Mouse (Mus musculus) neural tube, embryonic 14.5 days (tissue): ENCODE results near the gene Slc34a3. TPM values are rescaled to one million over a fixed set of nuclear protein-coding genes. Genes with fewer than 3 reads are reported as not detected.

Experiments
- ATAC-seq: fragments of 200-750 bp; cut with Nextera tagmentation; 2 replicates; pipeline ENCODE4 v1.8.0; 2017; ENCODE audit warnings: low read depth, mild to moderate bottlenecking, moderate TSS enrichment, moderate library complexity
- H3K27ac ChIP-seq: fragments of 300-500 bp; sonication (generic); 2 replicates; pipeline ENCODE4 v1.5.1; 2014; ENCODE audit warnings: low read depth, mild to moderate bottlenecking, control low read depth, low read length, moderate library complexity, mixed read lengths
- H3K27me3 ChIP-seq: fragments of 300-500 bp; sonication (generic); 2 replicates; pipeline ENCODE4 v1.6.1; 2014; ENCODE audit warnings: low read length; ENCODE audit not compliant: control insufficient read depth, insufficient read depth
- H3K36me3 ChIP-seq: fragments of 300-500 bp; sonication (generic); 2 replicates; pipeline ENCODE4 v1.6.1; 2014; ENCODE audit warnings: low read length, mixed read lengths; ENCODE audit not compliant: control insufficient read depth, insufficient read depth
- H3K4me1 ChIP-seq: fragments of 300-500 bp; sonication (generic); 2 replicates; pipeline ENCODE4 v1.6.1; 2014; ENCODE audit warnings: low read length; ENCODE audit not compliant: control insufficient read depth, insufficient read depth
- H3K4me2 ChIP-seq: fragments of 300-500 bp; sonication (generic); 2 replicates; pipeline ENCODE4 v1.6.1; 2014; ENCODE audit warnings: mild to moderate bottlenecking, low read depth, low read length, control low read depth
- H3K4me3 ChIP-seq: fragments of 300-500 bp; sonication (generic); 2 replicates; pipeline ENCODE4 v1.5.1; 2014; ENCODE audit warnings: low read depth, low read length, control low read depth, mixed read lengths
- H3K9ac ChIP-seq: fragments of 300-500 bp; sonication (generic); replicated peaks from 2 replicates; pipeline ENCODE4 v1.6.1; 2014; ENCODE audit warnings: low read depth, mild to moderate bottlenecking, control low read depth, low read length, mixed read lengths
- H3K9me3 ChIP-seq: fragments of 300-500 bp; sonication (generic); 2 replicates; pipeline ENCODE4 v1.6.1; 2016; ENCODE audit warnings: low read length; ENCODE audit not compliant: control insufficient read depth
- WGBS: fragments of 180-500 bp; shearing (Covaris S2); extraction: QIAGEN DNeasy Blood & Tissue Kit; methylation state at CpG from one replicate; pipeline ENCODE4 v1.1.7; 2014; 5-methylcytosine and 5-hydroxymethylcytosine counted together
- polyA plus RNA-seq: library from polyadenylated mRNA; unstranded; fragments of >200 nt; fragmentation: Nextera tagmentation; extraction: Ambion mirVana; gene quantifications from 2 replicates; pipeline ENCODE4 v1.2.1, GENCODE M21; 2014

Slc34a3 gene
- polyA plus RNA-seq, 1 experiment from 2014 or later = not detected

DNA sequence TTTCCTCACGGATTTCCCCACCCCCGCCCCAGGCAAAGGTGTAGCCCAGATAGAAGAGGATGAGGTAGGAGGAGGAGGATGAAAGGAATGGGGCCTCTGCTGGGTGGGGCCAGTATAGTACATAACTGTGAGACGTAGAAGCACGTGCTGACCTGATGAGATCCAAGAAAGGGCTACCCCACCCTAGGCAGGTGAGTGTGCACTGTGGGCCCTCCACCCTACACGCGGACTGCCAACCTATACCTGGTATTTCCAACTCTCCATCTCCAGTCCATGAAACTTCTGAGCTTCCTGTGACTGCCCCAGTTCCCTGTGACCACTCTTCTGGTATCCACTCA, 7.2 kb upstream of the Slc34a3 start:
- Histone ChIP-seq H3K36me3 (peaks cover 3% of the 10 kb centered on the region; the same call in 1 of the 2 replicates), H3K27me3 (no peaks in the 10 kb centered on the region), H3K4me1 (peaks cover 5% of the 10 kb centered on the region; the same call in 1 of the 2 replicates), H3K4me3 (peak overlapping the region; percentile 69), H3K27ac (peak overlapping the region; percentile 40; the same call in 1 of the 2 replicates), H3K4me2 (peak overlapping the region; percentile 81), H3K9me3 (no peaks in the 10 kb centered on the region), H3K9ac (peak overlapping the region; percentile 78)
- WGBS = 17% methylated on average over 6 of the region's 6 CpGs
- ATAC-seq = peak; percentile 7

- Histone ChIP-seq H3K36me3 (peaks cover 3% of the 10 kb centered on the region; the same call in 1 of the 2 replicates), H3K9ac (peak overlapping the region; percentile 78), H3K4me1 (peaks cover 5% of the 10 kb centered on the region; the same call in 1 of the 2 replicates), H3K4me2 (peak overlapping the region; percentile 81), H3K4me3 (peak overlapping the region; percentile 69), H3K27me3 (no peaks in the 10 kb centered on the region), H3K9me3 (no peaks in the 10 kb centered on the region), H3K27ac (peak overlapping the region; percentile 40; the same call in 1 of the 2 replicates)
- peak; percentile 81 for ATAC-seq
- WGBS = 2% methylated on average over 29 of the region's 29 CpGs
Observed at GRCm38 (mm10) chr2:25240723-25241437, 6.7 kb upstream of the Slc34a3 start.

DNA sequence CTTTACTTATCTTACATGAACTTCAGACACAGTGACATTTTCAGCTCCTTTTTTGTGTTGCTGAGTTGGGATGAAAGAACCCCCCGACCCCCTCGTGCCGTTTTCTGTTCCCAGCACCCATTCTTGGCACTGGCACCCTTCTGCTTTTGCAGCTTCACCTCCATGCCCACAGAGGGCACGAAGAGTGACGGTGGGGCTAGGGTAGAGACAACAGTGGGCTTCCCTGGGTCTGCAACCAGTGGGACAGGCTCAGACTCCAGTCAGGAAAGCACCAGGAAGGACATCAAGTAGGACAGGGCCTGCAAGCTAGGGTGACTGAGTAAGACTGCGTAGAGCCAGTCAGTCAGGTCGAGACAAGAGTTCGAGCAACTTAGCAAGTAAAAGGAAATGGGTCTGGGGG, 6.1 kb upstream of the Slc34a3 start:
- H3K4me1 ChIP-seq = peaks cover 5% of the 10 kb centered on the region; the same call in 1 of the 2 replicates
- H3K27ac ChIP-seq = peak overlapping the region; percentile 24; the same call in 1 of the 2 replicates
- no peaks in the 10 kb centered on the region for H3K27me3 ChIP-seq
- WGBS = 51% methylated on average over 8 of the region's 8 CpGs
- H3K9me3 ChIP-seq = no peaks in the 10 kb centered on the region
- H3K9ac ChIP-seq = no peak overlapping the region
- ATAC-seq = peak; percentile 23; the same call in 1 of the 2 replicates
- H3K36me3 ChIP-seq = peaks cover 2% of the 10 kb centered on the region; the same call in 1 of the 2 replicates
- H3K4me3 ChIP-seq = peak overlapping the region; percentile 69
- peak overlapping the region; percentile 81; the same call in 1 of the 2 replicates for H3K4me2 ChIP-seq

DNA sequence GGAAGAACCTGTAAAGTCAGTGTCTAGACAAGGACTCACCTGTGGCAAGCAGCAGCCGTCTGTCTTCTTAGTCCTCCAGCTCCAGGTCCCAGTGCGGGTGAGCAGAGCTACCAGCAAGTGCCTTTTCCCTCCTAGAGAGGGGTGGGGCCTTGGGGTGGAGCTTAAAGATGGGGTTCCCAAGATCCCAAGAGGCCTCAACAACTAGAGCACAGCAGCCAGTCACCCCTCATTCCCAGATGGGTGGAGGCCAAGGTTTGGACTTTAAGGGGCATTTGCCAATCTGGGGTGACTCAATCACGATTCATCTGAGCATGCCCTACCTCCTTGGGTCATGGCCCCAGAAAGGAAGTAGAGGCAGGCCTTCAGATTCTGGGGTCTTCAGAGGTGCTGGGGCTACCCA, 5.6 kb upstream of the Slc34a3 start:
- H3K4me2 ChIP-seq = no peak overlapping the region
- H3K4me1 ChIP-seq = peaks cover 5% of the 10 kb centered on the region; the same call in 1 of the 2 replicates
- WGBS = 91% methylated on average over 3 of the region's 3 CpGs
- H3K27ac ChIP-seq = no peak overlapping the region
- no peak overlapping the region for H3K4me3 ChIP-seq
- H3K36me3 ChIP-seq = no peaks in the 10 kb centered on the region
- no peak overlapping the region for H3K9ac ChIP-seq
- H3K9me3 ChIP-seq = no peaks in the 10 kb centered on the region
- no peak for ATAC-seq
- no peaks in the 10 kb centered on the region for H3K27me3 ChIP-seq

DNA sequence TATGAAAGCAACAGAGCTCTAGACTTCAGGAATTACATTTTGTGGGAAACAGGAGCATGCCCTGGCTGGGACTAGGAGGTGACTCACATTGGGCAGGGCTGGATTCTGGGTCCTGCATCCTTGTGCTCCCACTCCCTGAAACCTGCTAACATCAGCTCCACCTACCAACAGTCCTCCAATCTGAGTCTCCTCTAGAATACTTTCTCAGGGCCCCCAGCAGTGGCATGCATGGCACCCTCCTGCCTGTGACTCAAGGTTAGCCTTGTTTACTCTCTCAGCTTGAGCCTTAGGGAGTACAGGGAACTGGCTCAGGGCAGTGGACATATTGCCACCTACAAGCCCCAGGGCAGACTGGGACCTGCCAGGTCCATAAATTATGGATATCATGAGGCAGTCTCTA, 3.9 kb upstream of the Slc34a3 start:
- Histone ChIP-seq H3K36me3 (no peaks in the 10 kb centered on the region), H3K4me1 (peaks cover 5% of the 10 kb centered on the region; the same call in 1 of the 2 replicates), H3K27me3 (no peaks in the 10 kb centered on the region), H3K9ac (no peak overlapping the region), H3K4me3 (no peak overlapping the region), H3K27ac (no peak overlapping the region), H3K9me3 (no peaks in the 10 kb centered on the region), H3K4me2 (no peak overlapping the region)
- ATAC-seq = no peak

DNA sequence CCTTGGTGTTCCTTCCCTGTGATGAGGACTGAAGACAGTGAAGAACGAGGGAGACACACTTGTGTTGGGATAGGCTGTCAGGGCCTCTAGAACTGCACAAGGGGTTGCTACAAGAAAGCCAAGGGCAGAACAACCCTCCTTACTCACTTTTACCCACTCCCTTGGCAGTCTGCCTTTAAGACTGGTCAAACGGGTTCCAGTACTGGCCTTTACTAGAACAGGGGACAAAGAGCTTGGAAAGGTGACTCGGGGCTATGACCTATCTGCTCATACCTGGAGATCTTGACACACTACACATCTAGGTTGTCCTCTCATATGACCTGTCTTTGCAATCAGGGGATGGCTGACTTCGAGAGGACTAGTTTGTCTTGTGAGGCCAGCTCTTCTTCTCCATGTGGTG, 3.4 kb upstream of the Slc34a3 start:
- Histone ChIP-seq H3K27me3 (no peaks in the 10 kb centered on the region), H3K4me1 (peaks cover 5% of the 10 kb centered on the region; the same call in 1 of the 2 replicates), H3K4me3 (no peak overlapping the region), H3K36me3 (no peaks in the 10 kb centered on the region), H3K9ac (no peak overlapping the region), H3K9me3 (no peaks in the 10 kb centered on the region), H3K27ac (no peak overlapping the region), H3K4me2 (no peak overlapping the region)
- WGBS = 76% methylated on average over 4 of the region's 4 CpGs
- no peak for ATAC-seq

DNA sequence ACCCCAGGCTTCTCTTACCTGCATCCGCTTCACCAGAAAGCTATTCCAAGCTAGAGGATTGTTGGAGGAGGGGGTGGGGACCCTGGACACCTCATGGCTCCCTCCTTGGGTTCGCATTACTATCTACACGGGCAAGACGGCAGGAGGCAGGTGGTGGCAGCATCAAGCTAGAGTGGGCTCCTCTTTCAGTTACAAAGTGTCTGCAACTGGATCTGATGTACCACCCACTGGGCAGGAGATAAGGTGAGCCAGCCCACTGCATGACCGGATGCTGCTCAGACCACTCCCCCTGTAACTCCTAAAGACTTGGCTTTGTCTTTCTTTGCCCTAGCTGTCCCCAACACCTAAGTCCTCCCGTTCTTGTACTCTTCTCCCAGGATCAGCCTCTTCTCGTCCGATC, 2.5 kb upstream of the Slc34a3 start, which contains the start of gene Rnf224:
TSS of gene Rnf224 (minus strand) at position 174 of the 400 bp plus-strand sequence.
- no peak within 1 kb of the TSS for H3K4me3 ChIP-seq
- WGBS = 40% methylated on average over 8 of the region's 8 CpGs
- ATAC-seq = no peak
- H3K9ac ChIP-seq = no peak within 1 kb of the TSS
- H3K36me3 ChIP-seq = no peaks in the 10 kb centered on the region
- H3K9me3 ChIP-seq = no peaks in the 10 kb centered on the region
- no peak within 1 kb of the TSS for H3K27ac ChIP-seq
- H3K27me3 ChIP-seq = no peaks in the 10 kb centered on the region
- H3K4me1 ChIP-seq = peaks cover 4% of the 10 kb centered on the region; the same call in 1 of the 2 replicates
- no peak within 1 kb of the TSS for H3K4me2 ChIP-seq

GRCm38 (mm10) chr2:25234551-25235220, 522 bp upstream of the Slc34a3 start:
- Histone ChIP-seq H3K36me3 (no peaks in the 10 kb centered on the region), H3K4me3 (no peak overlapping the region), H3K9ac (no peak overlapping the region), H3K9me3 (no peaks in the 10 kb centered on the region), H3K27ac (no peak overlapping the region), H3K27me3 (no peaks in the 10 kb centered on the region), H3K4me1 (no peaks in the 10 kb centered on the region), H3K4me2 (no peak overlapping the region)
- WGBS = 69% methylated on average over 5 of the region's 5 CpGs
- no peak for ATAC-seq

DNA sequence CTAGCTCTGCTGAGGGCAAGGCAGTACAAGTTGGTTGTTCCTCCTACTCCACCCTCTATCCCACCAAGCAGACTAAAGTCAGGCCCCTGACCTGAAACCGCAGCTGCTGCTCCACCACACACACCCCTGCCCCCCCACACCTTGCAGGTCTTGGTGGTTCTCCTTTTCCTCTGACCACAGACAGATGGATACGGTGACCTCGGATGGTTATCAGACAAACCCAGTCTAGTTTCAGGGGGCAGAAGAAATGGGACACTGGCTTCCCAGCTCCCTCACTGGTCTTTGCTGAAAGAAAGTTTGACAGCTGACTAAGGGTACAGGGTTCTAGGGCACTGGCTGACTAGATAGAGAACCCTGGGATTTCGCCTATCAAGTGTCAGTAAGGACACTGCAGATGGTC, 743 bp downstream of the Slc34a3 start:
- Histone ChIP-seq H3K9ac (no peak overlapping the region), H3K27ac (no peak overlapping the region), H3K4me2 (no peak overlapping the region), H3K4me1 (no peaks in the 10 kb centered on the region), H3K9me3 (no peaks in the 10 kb centered on the region), H3K36me3 (no peaks in the 10 kb centered on the region), H3K27me3 (no peaks in the 10 kb centered on the region), H3K4me3 (no peak overlapping the region)
- no peak for ATAC-seq
- 85% methylated on average over 4 of the region's 4 CpGs for WGBS
